In genomic region chr17:57105181-57106034, GRCm38 (mm10) we compare ENCODE assay signal across 8 mouse cellular contexts. TPM values are rescaled to one million over a fixed set of nuclear protein-coding genes. Genes with fewer than 3 reads are reported as not detected.
DNase-seq lines count a peak whose midpoint lies in the region; ATAC-seq and TF ChIP-seq lines count a peak whose summit lies in the region.

Gene Tnfsf9 (plus strand): TSS chr17:57105325.

- no peaks in the 10 kb centered on the region for H3K9me3 ChIP-seq in forebrain, embryonic 12.5 days
- no peaks in the 10 kb centered on the region for H3K9me3 ChIP-seq in hindbrain, embryonic 15.5 days
- no peaks in the 10 kb centered on the region for H3K9me3 ChIP-seq in liver, embryonic 15.5 days (replicated peaks)
- H3K9me3 ChIP-seq in neural tube, embryonic 12.5 days = no peaks in the 10 kb centered on the region

- H3K9ac ChIP-seq in forebrain, embryonic 12.5 days = peak within 1 kb of the TSS; percentile 75
- peak within 1 kb of the TSS; percentile 81 for H3K9ac ChIP-seq in hindbrain, embryonic 15.5 days
- no peak within 1 kb of the TSS for H3K9ac ChIP-seq in liver, embryonic 15.5 days
- H3K9ac ChIP-seq in neural tube, embryonic 12.5 days = peak within 1 kb of the TSS; percentile 62

- 2% methylated on average over 60 of the region's 61 CpGs for WGBS in spleen, adult 2 months
- under 1% methylated on average over 58 of the region's 61 CpGs for WGBS in forebrain, embryonic 12.5 days
- under 1% methylated on average over 59 of the region's 61 CpGs for WGBS in hindbrain, embryonic 15.5 days
- 1% methylated on average over 60 of the region's 61 CpGs for WGBS in liver, embryonic 15.5 days (ENCODE audit: insufficient replicate concordance)
- WGBS in neural tube, embryonic 12.5 days = 1% methylated on average over 59 of the region's 61 CpGs

- no peaks in the 10 kb centered on the region for H3K36me3 ChIP-seq in spleen, adult 2 months (ENCODE audit: control insufficient read depth, insufficient read depth, low read length)
- H3K36me3 ChIP-seq in forebrain, embryonic 12.5 days (replicated peaks) = no peaks in the 10 kb centered on the region
- no peaks in the 10 kb centered on the region for H3K36me3 ChIP-seq in hindbrain, embryonic 15.5 days
- H3K36me3 ChIP-seq in liver, embryonic 15.5 days (replicated peaks) = no peaks in the 10 kb centered on the region
- no peaks in the 10 kb centered on the region for H3K36me3 ChIP-seq in neural tube, embryonic 12.5 days

- TF ChIP-seq POLR2A in spleen, adult 2 months (IDR thresholded peaks at IDR 0.05; ENCODE audit: low read depth, low read length) = no peak

- H3K27ac ChIP-seq in spleen, adult 2 months (ENCODE audit: insufficient read depth, low read length) = peak within 1 kb of the TSS; percentile 12; the same call in 1 of the 2 replicates
- H3K27ac ChIP-seq in forebrain, embryonic 12.5 days = peak within 1 kb of the TSS; percentile 21; the same call in 1 of the 2 replicates
- H3K27ac ChIP-seq in hindbrain, embryonic 15.5 days (replicated peaks) = peak within 1 kb of the TSS; percentile 57
- no peak within 1 kb of the TSS for H3K27ac ChIP-seq in liver, embryonic 15.5 days (replicated peaks)
- H3K27ac ChIP-seq in neural tube, embryonic 12.5 days = no peak within 1 kb of the TSS

- TF ChIP-seq CTCF in spleen, adult 2 months (IDR thresholded peaks at IDR 0.05; ENCODE audit: extremely low read depth, insufficient read depth, insufficient read length, insufficient replicate concordance) = no peak

- H3K27me3 ChIP-seq in spleen, adult 2 months (ENCODE audit: control insufficient read depth, insufficient read depth, low read length) = no peaks in the 10 kb centered on the region
- H3K27me3 ChIP-seq in forebrain, embryonic 12.5 days = no peaks in the 10 kb centered on the region
- H3K27me3 ChIP-seq in hindbrain, embryonic 15.5 days = no peaks in the 10 kb centered on the region
- peaks cover 45% of the 10 kb centered on the region for H3K27me3 ChIP-seq in liver, embryonic 15.5 days
- H3K27me3 ChIP-seq in neural tube, embryonic 12.5 days (replicated peaks) = no peaks in the 10 kb centered on the region

- ATAC-seq in forebrain, embryonic 12.5 days (ENCODE audit: low FRiP score) = peak; percentile 87
- ATAC-seq in hindbrain, embryonic 15.5 days (ENCODE audit: low FRiP score, low read depth) = peak; percentile 86
- 0 out of 2 replicates have a peak, but pooled peaks have one; percentile 42 for ATAC-seq in liver, embryonic 15.5 days (ENCODE audit: insufficient read depth)
- peak; percentile 83 for ATAC-seq in neural tube, embryonic 12.5 days (ENCODE audit: low FRiP score, low read depth)

- peak within 1 kb of the TSS; percentile 62 for H3K4me3 ChIP-seq in spleen, adult 2 months (ENCODE audit: extremely low read depth, insufficient read depth, insufficient read length)
- peak within 1 kb of the TSS; percentile 67 for H3K4me3 ChIP-seq in forebrain, embryonic 12.5 days (replicated peaks)
- H3K4me3 ChIP-seq in hindbrain, embryonic 15.5 days = peak within 1 kb of the TSS; percentile 59
- peak within 1 kb of the TSS; percentile 53 for H3K4me3 ChIP-seq in liver, embryonic 15.5 days (replicated peaks)
- H3K4me3 ChIP-seq in neural tube, embryonic 12.5 days = peak within 1 kb of the TSS; percentile 49

- peak in 1 of 2 experiments; percentile 19 for DNase-seq in spleen, adult 2 months (ENCODE audit: low read depth in 1 of 2, low spot score in 2 of 2)
- DNase-seq in spleen, adult 12 weeks (ENCODE audit: low spot score) = no peak
- DNase-seq in brain, adult 2 months (ENCODE audit: low read depth, low spot score) = peak; percentile 63
- DNase-seq in layer of hippocampus, adult 9-10 months (ENCODE audit: low spot score) = no peak

- peak within 1 kb of the TSS; percentile 86 for H3K4me2 ChIP-seq in forebrain, embryonic 12.5 days
- peak within 1 kb of the TSS; percentile 96 for H3K4me2 ChIP-seq in hindbrain, embryonic 15.5 days
- peak within 1 kb of the TSS; percentile 74 for H3K4me2 ChIP-seq in liver, embryonic 15.5 days
- H3K4me2 ChIP-seq in neural tube, embryonic 12.5 days (replicated peaks) = peak within 1 kb of the TSS; percentile 83

- no peaks in the 10 kb centered on the region for H3K4me1 ChIP-seq in spleen, adult 2 months (ENCODE audit: control insufficient read depth, insufficient read depth, insufficient read length)
- peaks cover 29% of the 10 kb centered on the region for H3K4me1 ChIP-seq in forebrain, embryonic 12.5 days
- H3K4me1 ChIP-seq in hindbrain, embryonic 15.5 days (replicated peaks) = peaks cover 14% of the 10 kb centered on the region
- H3K4me1 ChIP-seq in liver, embryonic 15.5 days (replicated peaks) = peaks cover 10% of the 10 kb centered on the region
- peaks cover 22% of the 10 kb centered on the region for H3K4me1 ChIP-seq in neural tube, embryonic 12.5 days

RNA-seq across cellular contexts. Expression of gene Tnfsf9, which starts in this region (rescaled TPM):
- polyA plus RNA-seq in spleen, adult 2 months (2012; rRNA removed) = 2.7 and 3.4 TPM in 2 replicates
- polyA plus RNA-seq in forebrain, embryonic 12.5 days (2016; fragmentation: Nextera tagmentation; extraction: Ambion mirVana) = 8.7 and 9.2 TPM in 2 replicates
- 6.6 and 8.7 TPM in 2 replicates for polyA plus RNA-seq in hindbrain, embryonic 15.5 days (2015; fragmentation: Nextera tagmentation; extraction: Ambion mirVana)
- polyA plus RNA-seq in liver, embryonic 15.5 days (2015; fragmentation: Nextera tagmentation; extraction: Ambion mirVana) = 0.71 and 0.76 TPM in 2 replicates
- 5.8 TPM in 2 replicates for polyA plus RNA-seq in neural tube, embryonic 12.5 days (2016; fragmentation: Nextera tagmentation; extraction: Ambion mirVana)

Comparison
In these comparisons a context has a peak if more than half of its experiments do, and no peak if none do; other contexts are left out.
1. Peak in ATAC-seq, H3K4me3 ChIP-seq and H3K4me2 ChIP-seq in liver, embryonic 15.5 days; RNA of the gene not detected or under 1 TPM.
2. H3K27ac ChIP-seq: peak in spleen, adult 2 months (single experiment), forebrain, embryonic 12.5 days (single experiment) and hindbrain, embryonic 15.5 days (single experiment); none in liver, embryonic 15.5 days (single experiment) and neural tube, embryonic 12.5 days (single experiment).
3. Peak in every context shown above with its lines, with median percentiles within 50 percentile points of each other: H3K4me3 ChIP-seq, ATAC-seq and H3K4me2 ChIP-seq.